Mouse (Mus musculus) liver, adult 2 months (tissue): ENCODE measurements around the gene Lingo3. TPM values are rescaled to one million over a fixed set of nuclear protein-coding genes. Genes with fewer than 3 reads are reported as not detected.

Experiments
- DNase-seq: peaks from one replicate; pipeline ENCODE4 v3.0.0-alpha.2; 2011; ENCODE audit warnings: low read depth, low spot score; ENCODE audit errors: extremely low read depth
- H3K27ac ChIP-seq: fragments of 200-500 bp; replicated peaks from 2 replicates; pipeline ENCODE4 v1.5.1; 2012; ENCODE audit warnings: low read depth, mild to moderate bottlenecking, control low read depth, inconsistent platforms, low read length; ENCODE audit not compliant: insufficient read depth
- H3K27me3 ChIP-seq: fragments of 200-500 bp; 2 replicates; pipeline ENCODE4 v1.6.1; 2012; ENCODE audit warnings: mild to moderate bottlenecking, moderate library complexity, low read length, inconsistent platforms; ENCODE audit not compliant: control insufficient read depth, insufficient read depth
- H3K36me3 ChIP-seq: fragments of 200-500 bp; 2 replicates; pipeline ENCODE4 v1.6.1; 2012; ENCODE audit warnings: low read length, inconsistent platforms; ENCODE audit not compliant: control insufficient read depth, insufficient read depth
- H3K4me1 ChIP-seq: fragments of 200-500 bp; 2 replicates; pipeline ENCODE4 v1.6.1; 2011; ENCODE audit warnings: low read length; ENCODE audit not compliant: control insufficient read depth, insufficient read depth
- H3K4me3 ChIP-seq: fragments of 200-500 bp; 2 replicates; pipeline ENCODE4 v1.5.1; 2011; ENCODE audit warnings: low read depth, mild to moderate bottlenecking, control low read depth, low read length, moderate library complexity; ENCODE audit not compliant: insufficient read depth
- H3K79me2 ChIP-seq: fragments of 200-500 bp; 2 replicates; pipeline ENCODE4 v1.6.1; 2012; ENCODE audit warnings: inconsistent platforms, mild to moderate bottlenecking, low read length, moderate library complexity; ENCODE audit not compliant: control insufficient read depth, insufficient read depth
- H3K9ac ChIP-seq: fragments of 200-500 bp; 2 replicates; pipeline ENCODE4 v1.6.1; 2012; ENCODE audit warnings: low read depth, mild to moderate bottlenecking, control low read depth, inconsistent platforms, low read length
- CTCF ChIP-seq: fragments of 200-500 bp; IDR thresholded peaks from 2 replicates; pipeline ENCODE4 v1.5.1; 2011; ENCODE audit warnings: low read depth, low read length, control low read depth
- POLR2A ChIP-seq: fragments of 200-500 bp; IDR thresholded peaks from 2 replicates; pipeline ENCODE4 v1.6.1; 2011; ENCODE audit warnings: low read length, control low read depth; ENCODE audit not compliant: insufficient read depth; ENCODE audit errors: extremely low read depth
- WGBS: fragments of 180-500 bp; shearing (Covaris S2); methylation state at CpG from one replicate; pipeline ENCODE4 v1.1.7; 2018; 5-methylcytosine and 5-hydroxymethylcytosine counted together
- polyA plus RNA-seq: library from polyadenylated mRNA; depleted of rRNA; stranded (reverse); fragments of >200 nt; gene quantifications from 2 replicates; pipeline ENCODE4 v1.2.3, GENCODE M21; 2012
- total RNA-seq: library from RNA; depleted of rRNA; stranded (reverse); fragments of >200 nt; gene quantifications from 2 replicates; pipeline ENCODE4 v1.2.3, GENCODE M21; 2014

The Lingo3 gene
- total and polyA plus RNA-seq, 2 experiments = 0.05 TPM; not detected in 1

DNA sequence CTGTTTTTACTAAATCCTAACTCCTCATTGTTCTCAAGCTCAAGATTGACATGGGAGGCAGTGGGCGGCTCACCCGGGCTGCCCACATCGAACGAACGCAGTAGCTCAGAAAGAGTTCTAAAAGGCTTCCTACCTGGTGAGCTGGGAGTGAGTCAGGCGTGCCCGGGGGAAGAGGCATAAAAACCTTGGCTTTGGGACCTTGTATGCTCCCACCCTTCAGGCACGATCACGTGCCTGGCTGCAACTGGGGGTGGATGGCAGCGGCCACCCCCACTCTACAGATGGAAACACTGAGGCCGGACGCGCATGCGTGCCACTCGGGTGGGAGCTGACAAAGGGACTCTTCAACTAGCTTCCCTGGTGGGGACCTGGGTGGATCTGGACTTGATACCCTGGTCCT is 1.5 kb downstream of the Lingo3 start:
- Histone ChIP-seq H3K36me3 (no peaks in the 10 kb centered on the region), H3K27me3 (peaks cover 3% of the 10 kb centered on the region; the same call in 1 of the 2 replicates), H3K27ac (no peak overlapping the region), H3K9ac (no peak overlapping the region), H3K4me3 (no peak overlapping the region), H3K79me2 (no peaks in the 10 kb centered on the region), H3K4me1 (no peaks in the 10 kb centered on the region)
- 80% methylated on average over 15 of the region's 15 CpGs for WGBS
- DNase-seq = no peak
- TF ChIP-seq CTCF (no peak), POLR2A (no peak)

DNA sequence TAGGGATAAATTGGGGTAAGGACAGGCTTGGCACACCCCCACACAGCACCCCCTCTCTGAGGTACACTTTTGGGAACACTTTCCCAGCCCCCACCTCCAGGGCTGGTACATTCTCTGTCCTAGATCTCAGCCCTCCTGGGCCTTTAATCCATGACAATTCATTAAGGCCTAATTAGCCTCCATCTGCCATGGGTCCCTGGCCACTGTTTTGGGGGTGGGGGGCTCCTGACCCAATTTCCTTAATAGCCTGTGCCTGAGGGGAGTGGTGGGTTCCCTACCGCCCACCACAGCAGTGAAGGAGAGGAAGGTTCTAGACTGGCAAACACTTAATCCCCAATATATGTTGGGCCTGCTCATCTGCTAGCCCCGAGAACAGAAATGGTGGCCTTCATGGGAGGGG is 2.2 kb downstream of the Lingo3 start:
- no peak overlapping the region for H3K27ac ChIP-seq
- H3K27me3 ChIP-seq = peaks cover 3% of the 10 kb centered on the region; the same call in 1 of the 2 replicates

DNA sequence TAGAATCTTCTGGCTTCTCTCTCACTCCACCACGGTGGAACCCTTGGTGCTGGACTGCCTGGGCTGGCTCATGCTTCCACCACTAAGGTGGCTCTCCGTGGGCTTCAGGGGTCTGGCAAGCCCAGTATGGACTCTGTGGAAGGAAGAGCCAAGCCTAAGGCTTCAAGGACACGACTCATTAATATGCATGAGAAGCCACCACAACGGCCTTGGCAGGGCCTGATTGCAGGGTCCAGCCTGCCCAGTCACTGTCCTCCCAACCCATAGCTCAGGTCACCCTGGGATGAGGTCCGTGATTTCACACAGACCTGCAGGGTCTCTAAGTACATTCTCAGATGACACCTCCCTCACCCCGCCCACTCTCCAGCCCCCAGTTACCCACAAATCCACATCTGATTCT is 4.0 kb downstream of the Lingo3 start:
- H3K79me2 ChIP-seq = no peaks in the 10 kb centered on the region
- no peak for DNase-seq
- H3K9ac ChIP-seq = no peak overlapping the region
- no peaks in the 10 kb centered on the region for H3K4me1 ChIP-seq
- no peak overlapping the region for H3K4me3 ChIP-seq
- no peaks in the 10 kb centered on the region for H3K36me3 ChIP-seq
- 63% methylated on average over 6 of the region's 6 CpGs for WGBS
- TF ChIP-seq POLR2A = no peak
- TF ChIP-seq CTCF = no peak
- H3K27me3 ChIP-seq = peaks cover 11% of the 10 kb centered on the region
- no peak overlapping the region for H3K27ac ChIP-seq

More for the DNA sequence above, 2.2 kb downstream of the Lingo3 start:
- no peak for DNase-seq
- Histone ChIP-seq H3K4me3 (no peak overlapping the region), H3K36me3 (no peaks in the 10 kb centered on the region), H3K9ac (no peak overlapping the region), H3K79me2 (no peaks in the 10 kb centered on the region), H3K4me1 (no peaks in the 10 kb centered on the region)
- no peak for TF ChIP-seq POLR2A
- WGBS = 100% methylated on average over 2 of the region's 2 CpGs

DNA sequence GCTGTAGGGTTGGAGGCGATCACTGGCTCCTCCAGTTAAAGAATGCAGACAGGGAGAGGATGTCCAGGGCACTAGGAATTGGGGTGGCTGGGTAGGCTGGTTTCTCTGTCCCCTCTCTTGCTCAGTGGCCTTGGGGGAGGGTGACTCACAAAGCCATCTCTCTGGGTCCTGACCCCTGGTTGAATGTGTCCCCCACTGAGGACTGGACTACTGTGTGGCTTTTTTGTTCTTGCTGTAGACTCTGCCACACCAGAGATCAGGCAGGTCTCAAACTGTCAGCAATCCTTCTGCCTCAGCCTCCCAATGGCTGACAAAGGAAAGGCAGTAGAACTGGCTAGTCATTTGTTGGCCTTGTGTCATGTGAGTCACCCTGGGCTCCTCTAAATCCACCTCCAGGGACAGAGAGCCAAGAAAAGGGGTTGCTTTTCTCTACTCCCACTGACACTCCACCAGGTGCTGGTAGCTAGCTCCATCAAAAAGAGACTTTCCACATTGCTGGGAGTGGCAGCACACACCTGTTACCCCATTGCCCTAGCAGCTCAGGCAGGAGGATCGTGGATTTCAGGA is 5.4 kb downstream of the Lingo3 start:
- Histone ChIP-seq H3K27ac (no peak overlapping the region), H3K9ac (no peak overlapping the region), H3K4me1 (no peaks in the 10 kb centered on the region), H3K79me2 (no peaks in the 10 kb centered on the region), H3K4me3 (no peak overlapping the region), H3K27me3 (peaks cover 15% of the 10 kb centered on the region), H3K36me3 (no peaks in the 10 kb centered on the region)
- TF ChIP-seq CTCF (no peak), POLR2A (no peak)
- DNase-seq = no peak
- 73% methylated on average over 2 of the region's 2 CpGs for WGBS

DNA sequence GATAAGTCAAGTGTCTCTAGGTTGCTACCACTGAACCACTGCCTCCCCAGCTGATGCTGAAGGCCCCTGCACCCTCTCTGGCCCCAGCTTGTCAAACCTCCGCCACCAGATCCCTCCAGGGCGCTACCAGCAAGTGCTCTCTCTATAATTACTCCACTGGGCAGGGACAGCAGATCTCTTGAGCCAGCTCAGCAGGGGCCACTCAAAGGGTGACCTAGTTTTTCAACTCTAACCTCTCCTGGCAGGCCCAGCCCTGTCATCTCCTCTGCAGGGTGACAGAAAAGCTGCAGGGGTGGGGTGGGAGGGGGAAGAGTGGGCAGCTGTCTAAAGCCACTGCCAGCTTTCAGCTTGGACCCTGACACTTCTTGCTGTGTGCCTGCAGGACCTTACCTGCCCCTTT is 6.0 kb downstream of the Lingo3 start:
- no peak for TF ChIP-seq POLR2A
- no peak for TF ChIP-seq CTCF
- Histone ChIP-seq H3K36me3 (no peaks in the 10 kb centered on the region), H3K27ac (no peak overlapping the region), H3K9ac (no peak overlapping the region), H3K79me2 (no peaks in the 10 kb centered on the region), H3K27me3 (peaks cover 15% of the 10 kb centered on the region), H3K4me3 (no peak overlapping the region), H3K4me1 (no peaks in the 10 kb centered on the region)
- DNase-seq = no peak
- 50% methylated on average over 2 of the region's 2 CpGs for WGBS

DNA sequence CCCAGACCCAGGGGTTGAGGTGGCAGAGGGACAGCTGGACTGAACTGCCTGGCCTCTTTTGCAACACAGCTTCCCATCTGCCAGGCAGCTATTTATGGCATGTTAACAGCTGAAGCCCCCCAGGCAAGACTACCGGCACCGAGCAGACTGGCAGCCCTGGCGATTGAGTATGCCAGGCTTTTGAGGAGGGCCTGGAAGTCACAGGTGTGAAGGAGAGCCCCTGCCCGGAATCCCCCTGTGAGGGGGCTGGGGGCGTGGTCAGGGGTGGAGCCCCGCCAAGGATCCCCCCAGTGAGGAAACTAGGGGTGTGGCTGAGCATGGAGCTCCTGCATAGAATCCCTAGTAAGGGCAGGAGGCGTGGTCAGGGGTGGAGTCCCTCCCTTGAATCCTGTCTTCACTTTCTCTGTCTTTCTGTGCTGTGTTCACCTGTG is 6.9 kb downstream of the Lingo3 start:
- Histone ChIP-seq H3K4me1 (no peaks in the 10 kb centered on the region), H3K9ac (no peak overlapping the region), H3K27me3 (peaks cover 15% of the 10 kb centered on the region), H3K4me3 (no peak overlapping the region), H3K27ac (no peak overlapping the region), H3K36me3 (no peaks in the 10 kb centered on the region), H3K79me2 (no peaks in the 10 kb centered on the region)
- TF ChIP-seq POLR2A (no peak), CTCF (no peak)
- 58% methylated on average over 7 of the region's 7 CpGs for WGBS
- DNase-seq = no peak
